Mouse (Mus musculus): Measurements from ENCODE around the gene Gatad2a.
"Not testable (repeated sequence)": the region's sequence is repeated elsewhere in the genome, so short reads cannot be mapped to it uniquely, and the experiment has no call there.

The Gatad2a gene

GRCm38 (mm10) chr8:69995776-69996588 lies at the start of gene Gatad2a:
Gene Gatad2a (minus strand): TSS chr8:69996384.
- DNase-seq (ENCODE audit: low read depth) = peak; percentile 99

GRCm38 (mm10) chr8:70043996-70044395 lies 47.8 kb upstream of the Gatad2a start:
- no peak for DNase-seq (ENCODE audit: low read depth)

DNA sequence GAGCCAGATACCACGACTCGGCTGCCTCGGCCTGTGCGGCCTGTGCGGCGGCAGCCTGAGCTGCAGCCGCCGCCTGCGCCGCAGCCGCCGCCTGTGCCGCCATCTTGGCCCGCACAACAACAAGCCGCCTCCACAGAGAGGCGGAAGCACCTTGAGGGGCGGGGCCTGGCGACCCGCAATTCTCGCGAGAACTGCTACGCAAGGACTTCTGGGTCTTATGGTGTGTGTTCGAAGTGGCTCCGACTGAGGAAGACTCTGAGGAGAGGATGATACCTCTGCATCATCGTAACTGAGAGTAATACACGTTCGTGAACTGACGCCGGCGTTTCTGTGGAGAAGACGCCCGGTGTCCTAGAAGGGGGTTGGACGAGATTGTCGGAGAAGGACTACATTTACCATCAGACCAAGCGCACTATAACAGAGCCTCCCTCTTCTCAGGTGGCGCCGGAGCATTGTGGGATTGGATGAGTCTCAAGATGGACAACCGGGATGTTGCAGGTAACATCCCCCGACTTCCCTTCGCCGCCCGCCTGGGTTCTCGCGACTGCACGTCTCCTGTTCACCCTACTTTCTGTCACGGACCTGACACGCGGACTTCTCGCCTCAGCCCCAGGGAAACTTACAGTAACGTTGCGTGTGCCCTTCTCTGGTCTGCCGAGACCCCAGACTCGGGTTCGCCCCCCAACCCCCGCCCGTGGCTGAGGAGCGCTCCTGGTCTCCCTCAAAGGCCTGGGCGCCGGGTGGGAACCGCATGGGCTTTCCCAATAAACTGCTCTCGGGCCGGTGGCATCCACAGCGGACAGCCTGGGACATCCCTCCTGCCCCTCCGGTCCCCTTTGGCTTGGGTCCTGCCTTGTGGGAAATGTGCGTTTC lies 46.6 kb upstream of the Gatad2a start, which contains the start of the genes Mau2 and Sugp1:
Mau2 (minus strand) TSS at position 152 of the 873 bp plus-strand sequence.
Sugp1 (plus strand) TSS at position 231 of the 873 bp plus-strand sequence.
- peak; percentile 96 for DNase-seq (ENCODE audit: low read depth)

DNA sequence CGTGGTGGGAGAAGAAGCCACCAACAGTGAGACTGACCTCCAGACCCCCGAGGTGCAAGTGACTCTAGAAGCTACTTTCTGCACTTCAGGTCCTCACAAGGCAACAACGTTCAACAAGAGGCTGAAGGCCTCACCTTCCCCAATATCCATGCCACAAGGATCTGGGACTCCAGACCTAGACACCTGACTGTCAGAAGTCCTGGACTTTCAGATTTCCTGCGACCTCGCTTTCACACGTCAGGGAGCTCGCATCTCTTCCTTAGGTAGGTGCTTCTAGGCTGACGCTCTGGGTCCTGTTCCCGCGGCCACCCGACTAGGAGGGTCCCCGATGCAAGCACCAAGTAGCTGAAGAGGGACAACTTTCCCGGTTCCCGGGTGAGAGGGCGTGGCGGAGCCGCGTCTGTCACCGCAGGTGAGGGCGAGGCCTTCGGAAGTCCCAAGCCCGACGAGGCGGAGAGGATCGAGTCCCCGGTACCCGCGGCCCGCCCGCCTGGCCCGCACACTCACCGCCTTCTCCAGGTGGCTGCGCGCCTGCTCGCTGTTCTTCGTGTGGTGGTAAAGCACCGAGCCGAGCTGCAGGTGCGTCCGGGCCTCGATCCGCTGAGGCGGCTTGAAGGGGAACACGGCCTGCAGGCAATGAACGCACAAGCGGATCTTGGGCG lies 45.8 kb upstream of the Gatad2a start:
- no peak for DNase-seq (ENCODE audit: low read depth)

GRCm38 (mm10) chr8:70037994-70038393 lies 41.8 kb upstream of the Gatad2a start:
- DNase-seq (ENCODE audit: low read depth) = no peak

DNA sequence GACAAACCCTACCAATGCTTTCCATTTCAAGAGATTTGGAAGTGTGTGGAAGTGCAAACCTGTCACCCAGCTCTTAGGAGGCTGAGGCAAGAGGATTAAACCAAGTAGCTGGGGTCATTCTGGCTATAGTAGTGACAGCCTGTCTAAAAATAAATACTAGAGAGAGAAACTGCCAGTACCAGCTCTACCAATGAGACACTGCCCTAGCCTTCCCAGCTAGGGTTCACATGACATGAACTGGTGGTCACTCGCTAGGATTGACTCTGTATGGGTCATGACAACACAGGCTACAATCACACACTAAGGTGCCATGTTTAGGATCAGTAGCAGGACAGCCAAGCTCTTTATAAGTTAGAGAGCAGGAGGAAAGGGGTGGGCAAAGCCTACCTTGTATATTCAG lies 34.1 kb upstream of the Gatad2a start:
- DNase-seq (ENCODE audit: low read depth) = no peak

- DNase-seq (ENCODE audit: low read depth) = no peak
These were observed 30.0 kb upstream of the Gatad2a start for GRCm38 (mm10) chr8:70026151-70026550.

DNA sequence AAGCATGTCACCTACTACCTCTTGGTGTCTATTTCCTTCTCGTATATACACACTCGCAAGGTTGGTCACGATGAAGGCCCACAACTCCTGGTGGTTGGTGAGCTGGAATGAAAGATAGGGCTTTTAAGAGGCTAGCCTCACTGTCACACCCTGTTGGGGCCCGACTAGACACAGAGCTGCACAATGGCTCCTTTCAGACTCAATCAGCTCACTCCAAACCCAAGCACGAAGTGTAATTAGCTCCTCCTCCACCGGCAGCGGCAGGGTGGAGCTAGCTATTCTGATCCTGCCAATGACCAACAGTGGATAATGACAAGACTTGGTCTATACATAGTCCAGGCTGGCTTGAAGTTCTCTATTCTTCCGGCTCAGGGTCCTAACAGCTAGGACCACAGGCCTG lies 27.4 kb upstream of the Gatad2a start:
- DNase-seq (ENCODE audit: low read depth) = no peak

DNA sequence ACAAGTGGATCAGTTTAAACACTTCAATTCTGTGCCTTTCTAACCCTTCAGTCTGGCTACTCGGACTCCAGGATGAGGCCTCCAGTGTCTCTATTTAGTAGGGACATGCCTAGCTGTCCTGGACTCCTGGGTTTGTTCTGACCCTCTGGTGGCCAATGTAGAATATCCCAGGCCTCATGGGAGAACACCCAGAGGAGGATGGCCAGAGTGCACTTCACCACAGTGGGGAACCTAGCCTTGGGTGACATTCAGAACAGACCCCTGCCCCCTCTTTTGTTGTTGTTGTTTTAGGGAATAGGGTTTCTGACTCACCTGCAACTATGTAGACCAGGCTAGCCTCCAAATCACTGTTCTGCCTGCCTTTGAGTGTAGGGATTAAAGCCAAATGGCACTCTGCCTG lies 18.8 kb upstream of the Gatad2a start:
- DNase-seq (ENCODE audit: low read depth) = no peak

- no peak for DNase-seq (ENCODE audit: low read depth)
These were observed 16.6 kb upstream of the Gatad2a start for GRCm38 (mm10) chr8:70012763-70013162.

DNA sequence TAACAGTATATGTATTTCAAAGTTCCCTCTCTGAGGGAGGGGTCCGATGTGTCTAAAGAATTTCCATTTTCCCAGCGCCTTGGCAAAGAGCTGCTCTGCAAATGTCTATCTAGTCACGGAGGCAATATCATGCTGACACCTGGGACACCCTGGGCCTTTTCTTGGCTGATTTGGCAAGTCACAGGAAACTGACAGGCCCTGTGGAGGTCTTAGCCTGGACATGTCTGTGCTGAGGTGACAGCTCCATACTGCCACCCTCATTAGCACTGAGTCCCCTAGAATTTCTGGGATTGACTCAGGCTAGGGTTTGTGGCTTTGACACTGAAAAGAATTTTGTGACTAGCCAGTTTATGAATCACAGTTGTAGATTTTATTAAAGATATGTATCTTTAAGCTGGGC lies 16.2 kb upstream of the Gatad2a start:
- DNase-seq (ENCODE audit: low read depth) = no peak

DNA sequence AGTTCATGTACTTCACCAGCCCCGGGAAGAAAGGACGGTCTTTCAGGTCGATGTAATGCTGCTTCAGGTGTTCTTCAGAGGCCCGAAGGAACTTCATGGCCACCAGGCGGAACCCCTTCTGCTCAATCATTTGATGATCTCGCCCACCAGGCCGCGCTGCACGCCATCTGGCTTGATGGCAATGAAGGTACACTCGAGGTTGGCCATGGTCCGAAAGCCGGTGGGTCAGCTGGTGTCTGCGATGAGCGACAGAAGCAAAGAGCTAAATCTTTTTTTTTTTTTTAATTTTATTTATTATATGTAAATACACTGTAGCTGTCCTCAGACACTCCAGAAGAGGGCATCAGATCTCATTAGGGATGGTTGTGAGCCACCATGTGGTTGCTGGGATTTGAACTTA lies 14.6 kb upstream of the Gatad2a start:
- not testable (repeated sequence) for DNase-seq (ENCODE audit: low read depth)

GRCm38 (mm10) chr8:70005178-70005577 lies 9.0 kb upstream of the Gatad2a start:
- DNase-seq (ENCODE audit: low read depth) = no peak

DNA sequence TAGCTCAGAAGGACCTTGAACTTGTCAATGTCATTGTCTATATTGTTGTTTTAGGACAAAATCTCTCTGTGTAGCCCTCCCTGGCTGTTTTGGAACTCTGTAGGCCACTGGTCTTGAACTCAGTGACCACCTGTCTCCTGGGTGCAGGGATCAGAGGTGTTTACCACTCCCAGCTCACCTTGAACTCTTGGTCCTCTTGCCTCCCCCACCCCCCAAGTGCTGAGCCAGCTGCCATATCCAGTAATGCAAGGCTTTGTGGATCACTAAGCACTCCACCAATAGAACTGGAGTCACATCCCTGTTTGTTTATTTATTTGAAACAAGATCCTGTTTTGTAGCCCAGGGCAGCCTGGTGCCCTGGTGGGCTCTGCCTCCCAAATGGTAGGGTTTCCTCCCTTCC lies 8.2 kb upstream of the Gatad2a start:
- DNase-seq (ENCODE audit: low read depth) = no peak

DNA sequence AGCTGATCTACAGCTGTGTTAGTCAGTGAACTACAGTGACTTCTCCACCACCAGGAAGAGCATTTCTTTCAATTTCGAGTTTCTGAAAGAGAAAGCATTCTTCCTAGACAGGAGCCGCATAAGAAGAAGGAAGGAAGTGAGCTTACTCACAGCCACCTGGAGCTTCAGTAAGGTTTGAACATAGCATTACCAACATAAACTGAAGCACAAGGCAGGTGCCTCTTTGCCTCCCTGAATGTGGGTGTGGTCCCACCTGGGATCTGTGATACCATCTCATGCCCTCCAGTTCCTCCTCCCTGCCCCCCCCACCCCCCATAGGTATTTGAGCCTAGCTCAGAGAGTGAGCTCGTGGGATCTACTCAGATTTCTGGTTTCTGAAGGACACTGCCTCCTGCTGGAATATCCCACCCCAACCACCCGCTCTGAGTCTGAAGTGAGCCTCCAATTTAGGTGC lies 7.0 kb upstream of the Gatad2a start:
- no peak for DNase-seq (ENCODE audit: low read depth)

GRCm38 (mm10) chr8:70001892-70002191 lies 5.7 kb upstream of the Gatad2a start:
- not testable (repeated sequence) for DNase-seq (ENCODE audit: low read depth)

GRCm38 (mm10) chr8:70001176-70001891 lies 5.2 kb upstream of the Gatad2a start:
- DNase-seq (ENCODE audit: low read depth) = peak; percentile 68

GRCm38 (mm10) chr8:70000226-70000625 lies 4.0 kb upstream of the Gatad2a start:
- DNase-seq (ENCODE audit: low read depth) = no peak

DNA sequence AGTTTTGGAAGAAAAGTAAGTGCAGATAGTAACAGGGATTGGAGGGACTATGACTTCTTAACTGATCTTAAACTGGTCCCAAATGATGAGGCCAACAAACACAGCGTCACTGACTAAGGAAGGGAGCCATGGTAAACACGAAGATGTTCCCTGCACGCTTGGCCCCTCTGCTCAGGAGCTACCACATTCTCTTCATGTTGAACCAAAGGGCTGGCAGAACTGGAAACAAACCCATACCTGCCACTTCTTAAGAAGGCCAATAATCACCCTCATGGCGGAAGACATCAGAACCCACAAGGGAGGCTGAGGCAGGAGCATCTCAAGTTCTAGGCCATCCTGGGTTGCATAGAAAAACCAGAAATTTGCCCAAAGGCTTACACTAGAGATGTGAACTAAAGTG lies 3.1 kb upstream of the Gatad2a start:
- DNase-seq (ENCODE audit: low read depth) = no peak

GRCm38 (mm10) chr8:69998706-69999105 lies 2.5 kb upstream of the Gatad2a start:
- DNase-seq (ENCODE audit: low read depth) = no peak

DNA sequence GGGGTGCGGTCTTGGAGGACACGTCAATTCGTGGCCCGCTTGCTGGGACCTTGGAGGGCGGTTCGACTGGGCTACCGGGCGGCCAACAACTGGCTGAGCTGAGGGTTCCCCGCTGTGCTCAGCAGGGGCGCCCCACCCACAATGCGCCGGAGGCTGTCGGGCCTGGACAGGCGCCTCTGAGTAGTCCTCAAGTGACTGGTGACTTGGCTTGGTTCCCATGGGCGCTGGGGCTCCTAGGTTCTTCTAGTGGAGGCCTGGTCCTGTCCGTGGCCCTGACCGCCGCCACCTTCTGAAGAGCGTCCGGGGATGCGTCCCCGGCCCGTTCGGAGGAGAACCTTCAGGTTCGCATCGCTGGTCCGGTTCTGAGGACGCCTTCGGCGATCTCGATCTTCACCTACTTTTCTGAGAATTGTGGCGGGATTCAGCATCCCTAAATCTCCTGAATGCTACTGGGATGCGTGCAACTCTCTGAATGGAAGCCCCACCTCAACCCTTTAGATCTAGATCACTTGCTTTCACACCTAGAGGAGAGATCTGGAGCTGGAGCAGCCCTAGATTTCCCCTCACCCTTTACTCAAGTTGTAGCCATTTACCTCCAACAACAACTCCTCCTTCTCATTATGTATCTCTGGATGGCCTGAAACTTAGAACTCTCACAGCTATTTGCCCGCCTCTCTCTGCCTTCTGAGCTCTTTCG lies 553 bp upstream of the Gatad2a start:
- no peak for DNase-seq (ENCODE audit: low read depth)

All from c-Kit-positive CD71-positive TER-119-negative erythroid progenitor cells, embryonic 14.5 days (primary cell).